Mouse (Mus musculus) midbrain, embryonic 13.5 days (tissue): Measurements from ENCODE around the gene Tgif2lx1. TPM values are rescaled to one million over a fixed set of nuclear protein-coding genes. Genes with fewer than 3 reads are reported as not detected.
"Not testable (repeated sequence)": the region's sequence is repeated elsewhere in the genome, so short reads cannot be mapped to it uniquely, and the experiment has no call there.

Experiments
- ATAC-seq: fragments of 200-750 bp; cut with Nextera tagmentation; 2 replicates; pipeline ENCODE4 v1.8.0; 2017; ENCODE audit warnings: mild to moderate bottlenecking, moderate TSS enrichment, moderate library complexity
- H3K27ac ChIP-seq: fragments of 300-500 bp; sonication (generic); 2 replicates; pipeline ENCODE4 v1.5.1; 2015; ENCODE audit warnings: inconsistent platforms, mild to moderate bottlenecking, moderate library complexity
- H3K27me3 ChIP-seq: fragments of 300-500 bp; sonication (generic); 2 replicates; pipeline ENCODE4 v1.6.1; 2015; ENCODE audit warnings: mild to moderate bottlenecking, inconsistent platforms
- H3K36me3 ChIP-seq: fragments of 300-500 bp; sonication (generic); 2 replicates; pipeline ENCODE4 v1.6.1; 2015; ENCODE audit warnings: mild to moderate bottlenecking, inconsistent platforms
- H3K4me1 ChIP-seq: fragments of 300-500 bp; sonication (generic); replicated peaks from 2 replicates; pipeline ENCODE4 v1.6.1; 2015; ENCODE audit warnings: inconsistent platforms
- H3K4me2 ChIP-seq: fragments of 300-500 bp; sonication (generic); replicated peaks from 2 replicates; pipeline ENCODE4 v1.6.1; 2015; ENCODE audit warnings: moderate library complexity, mild to moderate bottlenecking, inconsistent platforms
- H3K4me3 ChIP-seq: fragments of 300-500 bp; sonication (generic); replicated peaks from 2 replicates; pipeline ENCODE4 v1.5.1; 2015; ENCODE audit warnings: mild to moderate bottlenecking, inconsistent platforms
- H3K9ac ChIP-seq: fragments of 300-500 bp; sonication (generic); replicated peaks from 2 replicates; pipeline ENCODE4 v1.6.1; 2015; ENCODE audit warnings: mild to moderate bottlenecking, inconsistent platforms
- H3K9me3 ChIP-seq: fragments of 300-500 bp; sonication (generic); 2 replicates; pipeline ENCODE4 v1.6.1; 2016; ENCODE audit warnings: mild to moderate bottlenecking, inconsistent platforms
- WGBS: fragments of 180-500 bp; shearing (Covaris S2); methylation state at CpG from one replicate; pipeline ENCODE4 v1.1.7; 2015; 5-methylcytosine and 5-hydroxymethylcytosine counted together
- polyA plus RNA-seq: library from polyadenylated mRNA; unstranded; fragments of >200 nt; fragmentation: Nextera tagmentation; extraction: Ambion mirVana; gene quantifications from 2 replicates; pipeline ENCODE4 v1.2.1, GENCODE M21; 2015

The Tgif2lx1 gene
- polyA plus RNA-seq, result not detected in 2 replicates

DNA sequence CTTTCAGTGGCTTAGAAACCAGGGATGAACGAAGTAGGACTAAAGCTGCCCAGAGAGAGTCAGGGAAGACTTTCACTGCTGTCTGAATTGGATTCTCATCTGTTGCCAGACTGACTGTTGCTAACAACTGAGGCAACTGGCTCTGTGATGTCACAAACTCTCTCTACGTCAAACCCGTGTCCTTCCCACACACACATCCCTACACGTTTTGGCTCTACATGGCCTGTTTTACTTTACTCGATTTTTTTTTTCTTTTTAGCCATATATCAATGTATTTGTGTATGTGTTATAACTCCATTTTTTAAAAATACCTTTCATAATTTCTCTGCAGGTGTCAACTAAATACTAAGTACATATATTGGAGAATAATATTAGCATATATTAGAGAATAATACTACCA lies at the start of gene Tgif2lx1:
TSS of gene Tgif2lx1 (minus strand) at position 101 of the 400 bp plus-strand sequence.
- H3K27me3 ChIP-seq, H3K27ac ChIP-seq, H3K9me3 ChIP-seq, ATAC-seq, H3K36me3 ChIP-seq, H3K4me1 ChIP-seq, H3K4me3 ChIP-seq, H3K9ac ChIP-seq, H3K4me2 ChIP-seq: not testable (repeated sequence)
- no CpG with 5 or more reads among the region's 5 CpGs for WGBS

Other genes starting within 250 kb of the Tgif2lx1 start
- gene Tgif2lx2, start 53.5 kb downstream of the Tgif2lx1 start, polyA plus RNA-seq, result not detected in 2 replicates